Mouse (Mus musculus): ENCODE data around the gene Trpv3.
"Not testable (repeated sequence)": the region's sequence is repeated elsewhere in the genome, so short reads cannot be mapped to it uniquely, and the experiment has no call there.

The Trpv3 gene

DNA sequence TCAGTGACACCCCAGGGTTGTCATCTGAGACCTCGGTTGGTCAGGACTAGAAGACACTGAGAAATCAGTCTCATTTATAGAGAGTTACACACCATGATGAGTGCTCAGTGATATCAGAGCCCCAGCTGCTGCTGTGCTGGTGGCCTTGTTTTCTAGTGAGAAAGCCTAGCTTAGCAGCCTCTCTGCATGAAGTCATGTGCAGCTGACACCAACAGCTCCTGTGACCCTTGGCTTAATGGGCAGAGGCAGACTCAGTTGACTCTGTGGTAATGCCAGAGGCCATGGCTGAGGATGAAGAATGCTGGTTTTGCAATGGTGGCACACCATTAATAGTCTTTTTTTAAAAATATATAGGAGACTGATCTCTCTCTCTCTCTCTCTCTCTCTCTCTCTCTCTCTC, 22.4 kb downstream of the Trpv3 start:
- DNase-seq (ENCODE audit: low read depth): no peak

DNA sequence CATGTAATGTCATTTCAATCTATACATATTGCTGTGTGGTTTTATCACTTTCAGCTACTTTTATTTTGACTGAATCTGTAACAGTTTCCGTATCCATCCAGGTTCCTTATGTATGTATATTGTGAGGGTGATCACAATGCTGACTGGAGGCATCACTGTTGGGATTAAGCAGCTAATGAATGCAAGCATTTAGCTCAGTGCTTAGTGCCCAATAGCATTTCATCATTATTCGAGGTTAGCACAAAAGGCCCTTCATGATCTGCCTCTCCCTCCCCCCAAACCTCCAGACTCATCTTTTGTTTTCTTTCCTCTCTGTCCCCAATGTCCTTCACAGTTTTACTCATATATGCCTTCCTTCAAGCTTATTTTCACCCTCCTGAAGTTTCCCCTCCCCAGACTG, 35.9 kb downstream of the Trpv3 start:
- DNase-seq (ENCODE audit: low read depth): no peak

DNA sequence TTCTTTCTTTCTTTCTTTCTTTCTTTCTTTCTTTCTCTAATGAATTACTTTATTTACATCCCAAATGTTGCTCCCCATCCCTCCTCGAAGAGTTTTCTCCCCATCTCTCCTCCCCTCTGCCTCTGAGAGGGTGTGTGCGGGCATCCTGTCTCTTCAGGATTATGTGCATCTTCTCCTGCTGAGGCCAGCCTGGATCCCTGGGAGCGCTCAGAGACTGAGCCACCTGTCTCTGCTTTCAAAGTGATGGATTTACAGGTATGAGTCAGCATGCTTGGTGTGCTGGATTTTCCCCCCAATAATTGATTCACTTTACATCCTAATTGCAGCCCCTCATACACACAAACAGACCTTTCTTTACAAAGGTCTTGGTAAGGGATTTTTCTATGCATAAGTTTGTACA, 48.8 kb downstream of the Trpv3 start:
- no peak for DNase-seq (ENCODE audit: low read depth)

DNA sequence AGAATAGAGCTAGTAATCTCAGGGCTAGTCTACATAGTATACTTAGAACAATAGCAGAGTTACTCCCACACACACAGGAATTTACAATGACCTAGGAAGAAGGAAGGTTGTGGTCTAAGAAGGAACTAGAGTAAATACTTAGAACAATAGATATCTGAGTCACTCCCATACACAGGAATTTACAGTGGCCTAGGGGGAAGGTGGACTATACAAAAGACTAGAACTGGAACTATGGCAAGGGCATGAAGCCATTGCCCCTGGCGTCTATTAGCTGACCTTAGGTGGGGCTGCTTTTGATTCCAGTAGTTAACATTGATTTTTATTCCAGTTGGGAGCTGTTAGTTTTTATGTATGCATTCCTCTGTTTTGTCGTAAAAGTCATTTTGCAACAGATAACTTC, 51.4 kb downstream of the Trpv3 start:
- DNase-seq (ENCODE audit: low read depth): not testable (repeated sequence)

DNA sequence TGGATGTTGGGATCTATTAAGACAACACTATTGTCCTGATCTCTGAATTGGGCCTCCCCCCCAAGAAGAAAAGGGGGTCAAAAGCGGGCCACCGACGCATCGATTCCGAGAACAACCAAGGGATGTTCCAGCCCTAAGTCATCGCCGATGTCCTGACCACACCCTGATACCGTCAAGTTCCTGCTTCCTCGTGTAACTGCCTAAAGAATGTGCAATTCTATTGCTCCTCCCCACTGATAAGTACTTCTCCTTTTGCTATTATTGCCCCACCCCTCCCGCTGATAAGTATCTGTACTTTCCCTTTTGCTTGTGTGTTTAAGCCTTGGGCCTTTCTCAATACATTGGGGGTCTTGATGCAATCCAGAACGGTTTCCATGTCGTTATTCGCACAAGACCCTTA, 53.9 kb downstream of the Trpv3 start:
- not testable (repeated sequence) for DNase-seq (ENCODE audit: low read depth)

DNA sequence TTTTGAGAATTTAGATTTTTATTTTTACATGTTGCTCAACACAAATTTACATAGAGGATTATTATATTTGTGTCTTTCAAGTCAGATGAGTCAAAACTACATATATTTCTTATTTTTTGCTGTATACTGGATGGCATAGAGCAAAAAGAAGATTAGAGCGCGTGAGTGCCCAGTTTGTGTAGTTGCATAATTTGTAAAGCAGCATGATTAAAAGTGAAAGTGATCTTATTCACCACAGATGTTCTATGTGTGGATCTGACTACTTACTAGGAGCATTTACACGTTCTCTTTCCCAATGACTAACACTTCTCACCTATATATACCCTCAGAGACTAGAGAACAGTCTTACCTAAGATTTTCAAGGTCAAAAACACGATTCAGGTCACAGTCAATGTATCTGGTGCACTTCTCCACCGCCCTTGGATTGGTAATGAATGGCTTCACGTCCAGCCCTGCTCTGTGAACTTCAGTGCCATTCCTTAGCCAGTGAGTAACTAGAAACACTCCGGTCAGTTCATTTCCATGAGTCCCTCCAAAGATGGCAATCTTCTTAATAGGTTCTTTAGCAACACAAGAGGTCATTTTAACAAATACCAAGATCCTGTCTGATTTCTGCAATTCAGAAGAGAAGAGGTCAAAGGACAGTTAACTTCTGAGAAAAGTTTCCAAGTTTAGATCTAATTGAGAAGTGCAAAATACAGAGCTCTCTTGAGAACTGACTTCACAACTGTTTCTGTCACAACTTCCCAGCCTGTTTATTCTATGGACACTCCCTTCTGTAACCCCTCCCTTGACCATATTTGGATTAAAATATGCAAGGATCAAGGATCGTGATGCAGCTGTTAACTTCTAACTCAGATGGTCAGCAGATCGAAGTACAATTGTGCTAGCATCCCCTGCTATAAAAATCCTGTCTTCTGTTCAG, 57.0 kb downstream of the Trpv3 start:
- no peak for DNase-seq (ENCODE audit: low read depth)

DNA sequence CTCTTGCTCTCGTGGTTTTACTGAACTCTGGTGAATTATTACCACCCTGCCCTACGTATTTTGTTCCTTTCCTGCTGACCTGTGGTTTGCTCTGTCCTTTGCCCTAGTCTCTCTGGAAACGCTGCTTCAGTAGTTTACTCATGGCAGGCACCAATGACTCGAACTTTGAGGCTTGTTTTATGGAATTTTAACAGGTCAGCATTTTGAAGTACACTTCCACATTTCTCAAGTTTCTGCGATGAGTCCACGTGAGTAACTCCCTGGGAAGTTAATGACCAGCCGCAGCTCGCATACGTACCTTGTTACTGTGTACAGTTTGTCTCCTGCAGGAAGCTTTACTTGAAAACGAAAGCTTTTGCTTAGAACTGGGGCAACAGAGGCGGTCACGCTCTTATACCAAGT, 59.3 kb downstream of the Trpv3 start:
- peak; percentile 4 for DNase-seq (ENCODE audit: low read depth)

DNA sequence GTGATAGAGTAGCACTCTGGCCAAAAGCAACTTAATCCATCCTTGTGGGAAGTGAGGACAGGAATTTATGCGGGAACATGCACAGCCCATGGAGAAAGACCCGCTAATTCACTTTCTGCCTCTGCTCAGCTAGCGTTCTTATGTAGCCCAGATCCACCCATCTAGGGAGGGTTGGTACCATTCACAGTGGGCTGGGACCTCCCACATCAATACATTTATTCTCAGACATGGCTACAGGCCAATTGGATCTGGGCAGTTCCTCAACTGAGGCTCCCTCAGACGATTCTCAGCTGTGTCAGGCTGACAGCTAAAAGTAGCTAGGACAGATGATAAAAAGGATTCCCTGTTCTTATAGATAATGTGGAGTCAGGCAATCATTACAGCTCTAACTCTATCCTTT, 60.2 kb downstream of the Trpv3 start:
- DNase-seq (ENCODE audit: low read depth): no peak

DNA sequence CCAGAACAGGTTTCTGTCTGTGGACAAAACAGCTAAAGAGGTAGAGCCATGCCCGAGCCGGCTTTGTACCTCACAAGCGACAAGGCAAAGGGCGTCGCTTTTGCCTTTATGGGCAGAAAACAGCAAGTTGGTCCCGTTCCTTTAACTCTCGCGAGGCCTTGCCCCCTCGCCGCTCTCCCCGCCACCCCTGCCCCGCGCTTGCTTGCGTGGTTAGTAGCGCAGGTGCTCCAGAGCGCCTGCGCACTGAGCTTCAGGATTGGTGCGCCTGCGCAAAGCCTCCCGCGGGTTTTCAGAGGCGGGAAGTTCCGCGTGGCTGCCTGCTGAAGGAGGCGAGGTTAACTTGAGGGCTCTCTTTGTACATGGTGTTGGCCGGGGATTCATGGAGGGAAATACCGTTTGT, 62.3 kb downstream of the Trpv3 start, which contains the start of the genes Aspa, Gm49340 and Spata22:
Gene Aspa, minus strand, starts transcription at position 155 of the 400 bp plus-strand sequence.
Gene Gm49340, plus strand, starts transcription at position 300 of the 400 bp plus-strand sequence.
Gene Spata22, plus strand, starts transcription at position 300 of the 400 bp plus-strand sequence.
- no peak for DNase-seq (ENCODE audit: low read depth)

DNA sequence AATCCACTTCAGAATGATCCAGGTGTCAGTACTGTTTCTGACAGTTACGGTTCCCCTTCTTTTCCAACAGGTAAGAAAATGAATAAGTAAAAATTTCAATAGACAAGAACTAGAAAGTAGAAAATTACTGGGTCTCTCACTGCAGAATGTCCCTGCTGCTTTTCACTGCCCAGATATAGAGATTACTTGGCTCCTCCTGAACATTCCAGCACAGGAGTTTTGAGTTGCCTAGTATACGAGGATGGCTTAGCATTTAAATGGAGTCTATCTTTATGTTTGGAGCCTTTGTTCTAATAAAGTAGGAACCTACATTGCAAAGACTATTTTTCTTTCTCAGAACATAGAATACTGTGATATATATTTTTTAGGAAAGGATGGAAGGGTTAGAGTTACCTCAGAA, 66.2 kb downstream of the Trpv3 start:
- DNase-seq (ENCODE audit: low read depth): no peak

DNA sequence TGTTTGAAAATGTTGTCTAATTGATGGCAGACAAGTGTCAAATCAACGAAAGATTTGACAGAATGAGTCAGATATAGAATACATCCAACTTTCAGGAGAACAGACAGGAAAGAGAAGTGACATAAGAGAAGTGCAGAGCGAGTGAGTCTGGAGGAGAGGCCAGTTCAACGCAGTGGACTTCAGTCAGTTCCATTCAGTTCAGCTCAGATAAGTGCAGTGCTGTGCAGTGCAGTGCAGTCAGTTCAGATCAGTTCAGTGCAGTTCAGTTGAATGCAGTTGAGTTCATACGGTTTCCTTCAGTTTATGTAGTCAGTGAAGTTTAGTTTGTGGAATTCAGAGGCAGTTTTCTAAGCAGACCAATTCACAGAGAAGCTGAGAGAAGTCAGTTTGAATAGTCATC, 69.7 kb downstream of the Trpv3 start:
- DNase-seq (ENCODE audit: low read depth): no peak
